Mouse (Mus musculus): ENCODE measurements around the gene Tipin.
A peak's percentile ranks its signal among the peaks of the same experiment; 100 is the strongest.

Gene Tipin

GRCm38 (mm10) chr9:64343656-64344055, 62.3 kb downstream of the Tipin start:
- DNase-seq (ENCODE audit: low read depth, low spot score), result no peak

- DNase-seq (ENCODE audit: low read depth, low spot score), result no peak
Measured at GRCm38 (mm10) chr9:64345931-64346330, 64.5 kb downstream of the Tipin start.

- no peak for DNase-seq (ENCODE audit: low read depth, low spot score)
Measured at GRCm38 (mm10) chr9:64347377-64347776, 66.0 kb downstream of the Tipin start.

- no peak for DNase-seq (ENCODE audit: low read depth, low spot score)
Measured at GRCm38 (mm10) chr9:64349490-64349889, 68.1 kb downstream of the Tipin start.

- peak; percentile 42 for DNase-seq (ENCODE audit: low read depth, low spot score)
Measured at GRCm38 (mm10) chr9:64351191-64351590, 69.8 kb downstream of the Tipin start.
